Mouse (Mus musculus) layer of hippocampus, adult 2 months (tissue): ENCODE data around the gene Ccdc91. TPM values are rescaled to one million over a fixed set of nuclear protein-coding genes. Genes with fewer than 3 reads are reported as not detected.

Experiments used
- DNase-seq, 2 experiments: peaks; one replicate each; pipeline ENCODE4 v3.0.0; 2022; ENCODE audit warnings: low spot score in 2 of 2
- H3K27ac ChIP-seq: fragments of 200-600 bp; 2 replicates; pipeline ENCODE4 v1.8.1; 2022
- H3K4me3 ChIP-seq: fragments of 200-600 bp; 2 replicates; pipeline ENCODE4 v1.8.1; 2022; ENCODE audit warnings: mild to moderate bottlenecking
- CTCF ChIP-seq: fragments of 200-600 bp; conservative IDR thresholded peaks from 2 replicates; pipeline ENCODE4 v1.8.1; 2022; ENCODE audit warnings: antibody characterized with exemption, mild to moderate bottlenecking, moderate library complexity
- total RNA-seq, 2 experiments: library from RNA; stranded (reverse); gene quantifications; 2 replicates each; pipeline ENCODE4 v1.2.3; 2021

The Ccdc91 gene
- total RNA-seq, 2 experiments from 2014 or later: 33.3 to 34.2 TPM

GRCm38 (mm10) chr6:147606666-147607065 lies 131.0 kb downstream of the Ccdc91 start:
- DNase-seq: no peak
- no peak for TF ChIP-seq CTCF
- Histone ChIP-seq H3K4me3 (no peak overlapping the region), H3K27ac (no peak overlapping the region)

GRCm38 (mm10) chr6:147607613-147608012 lies 132.0 kb downstream of the Ccdc91 start:
- Histone ChIP-seq H3K4me3 (no peak overlapping the region), H3K27ac (no peak overlapping the region)
- DNase-seq: peak; percentile 49 to 66
- TF ChIP-seq CTCF: no peak

- no peak for TF ChIP-seq CTCF
- no peak for DNase-seq
These were observed 139.7 kb downstream of the Ccdc91 start for GRCm38 (mm10) chr6:147615306-147615705.

GRCm38 (mm10) chr6:147623142-147623541 lies 147.5 kb downstream of the Ccdc91 start:
- no peak for TF ChIP-seq CTCF
- H3K27ac ChIP-seq: no peak overlapping the region
- no peak for DNase-seq
- H3K4me3 ChIP-seq: no peak overlapping the region

More at GRCm38 (mm10) chr6:147615306-147615705, 139.7 kb downstream of the Ccdc91 start:
- Histone ChIP-seq H3K27ac (no peak overlapping the region), H3K4me3 (no peak overlapping the region)

- H3K27ac ChIP-seq: no peak overlapping the region
- no peak for DNase-seq
- H3K4me3 ChIP-seq: no peak overlapping the region
- TF ChIP-seq CTCF: no peak
These were observed 160.8 kb downstream of the Ccdc91 start for GRCm38 (mm10) chr6:147636464-147636863.

- TF ChIP-seq CTCF: no peak
- Histone ChIP-seq H3K4me3 (no peak overlapping the region), H3K27ac (no peak overlapping the region)
- no peak for DNase-seq
These were observed 168.2 kb downstream of the Ccdc91 start for GRCm38 (mm10) chr6:147643875-147644274.

GRCm38 (mm10) chr6:147644391-147644790 lies 168.8 kb downstream of the Ccdc91 start:
- H3K4me3 ChIP-seq: no peak overlapping the region
- no peak overlapping the region for H3K27ac ChIP-seq
- DNase-seq: no peak
- no peak for TF ChIP-seq CTCF

- DNase-seq: no peak
- Histone ChIP-seq H3K4me3 (no peak overlapping the region), H3K27ac (no peak overlapping the region)
- no peak for TF ChIP-seq CTCF
These were observed 170.9 kb downstream of the Ccdc91 start for GRCm38 (mm10) chr6:147646401-147646968.

- Histone ChIP-seq H3K27ac (no peak overlapping the region), H3K4me3 (no peak overlapping the region)
- TF ChIP-seq CTCF: no peak
- no peak for DNase-seq
These were observed 182.4 kb downstream of the Ccdc91 start for GRCm38 (mm10) chr6:147658025-147658424.

- TF ChIP-seq CTCF: no peak
- Histone ChIP-seq H3K27ac (no peak overlapping the region), H3K4me3 (no peak overlapping the region)
- DNase-seq: no peak
These were observed 185.1 kb downstream of the Ccdc91 start for GRCm38 (mm10) chr6:147660718-147661117.

- TF ChIP-seq CTCF: no peak
- DNase-seq: no peak
- H3K4me3 ChIP-seq: no peak overlapping the region
- H3K27ac ChIP-seq: no peak overlapping the region
These were observed 186.2 kb downstream of the Ccdc91 start for GRCm38 (mm10) chr6:147661841-147662240.

- H3K4me3 ChIP-seq: no peak overlapping the region
- TF ChIP-seq CTCF: no peak
- no peak overlapping the region for H3K27ac ChIP-seq
- DNase-seq: no peak
These were observed 187.0 kb downstream of the Ccdc91 start for GRCm38 (mm10) chr6:147662610-147663009.

GRCm38 (mm10) chr6:147664339-147664738 lies 188.7 kb downstream of the Ccdc91 start:
- Histone ChIP-seq H3K4me3 (no peak overlapping the region), H3K27ac (no peak overlapping the region)
- DNase-seq: peak in 1 of 2 experiments; percentile 19
- TF ChIP-seq CTCF: peak; percentile 73

GRCm38 (mm10) chr6:147671366-147671765 lies 195.7 kb downstream of the Ccdc91 start:
- H3K27ac ChIP-seq: no peak overlapping the region
- no peak for TF ChIP-seq CTCF
- no peak for DNase-seq
- no peak overlapping the region for H3K4me3 ChIP-seq
